Mouse (Mus musculus): ENCODE measurements at regions not wholly inside any gene's neighbourhood (a gene's known extent, or its start where the extent isn't known, plus 50 kb on each side); places are given as distances from the start of the nearest gene placed in this dataset.

DNA sequence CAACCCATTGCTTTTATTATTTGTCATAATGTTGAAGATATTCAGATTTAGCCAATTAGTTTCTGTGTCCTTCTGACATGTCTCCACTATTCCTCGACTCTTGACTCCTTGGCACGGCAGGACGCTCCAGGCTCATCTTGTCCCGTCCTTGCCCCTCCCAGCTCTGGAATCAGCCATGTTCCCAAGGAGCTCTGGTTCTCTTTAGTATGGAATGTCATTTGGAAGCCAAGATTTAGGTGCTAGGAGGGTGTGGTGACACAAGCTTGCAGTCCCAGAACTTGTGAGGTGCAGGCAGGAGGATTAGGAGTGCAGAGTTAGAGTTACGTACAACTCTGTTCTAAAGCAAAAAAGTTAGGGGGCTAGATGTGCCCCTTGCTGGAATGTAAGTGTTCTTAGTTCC lies 166.9 kb upstream of the Klf4 start:
- H3K27ac ChIP-seq (ENCODE audit: insufficient read depth, low read depth, low read length, poor library complexity, severe bottlenecking) = no peak overlapping the region
- H3K9me3 ChIP-seq (ENCODE audit: control insufficient read depth, insufficient read depth, low read depth, low read length) = no peaks in the 10 kb centered on the region
- TF ChIP-seq MAFK (IDR thresholded peaks at IDR 0.05; ENCODE audit: insufficient read depth, low read depth, low read length) (no peak), ZC3H11A (IDR thresholded peaks at IDR 0.05; ENCODE audit: borderline replicate concordance, low read depth, low read length) (no peak), CHD2 (IDR thresholded peaks at IDR 0.05; ENCODE audit: low read depth, low read length) (no peak), ZNF384 (IDR thresholded peaks at IDR 0.05; ENCODE audit: low read depth, low read length) (no peak), HCFC1 (IDR thresholded peaks at IDR 0.05; ENCODE audit: borderline replicate concordance, insufficient read depth, low read length) (no peak)
- in situ Hi-C loops (cut with MboI; ENCODE audit: low sequenced_read_pairs in 2 of 2, unreplicated experiment in 2 of 2) = no loop called here
- H3K36me3 ChIP-seq (ENCODE audit: control insufficient read depth, insufficient read depth, low read length, poor library complexity, severe bottlenecking) = no peaks in the 10 kb centered on the region
- H3K9ac ChIP-seq (ENCODE audit: insufficient read depth, low read depth, low read length, poor library complexity, severe bottlenecking) = no peak overlapping the region
- H3K4me1 ChIP-seq (ENCODE audit: control insufficient read depth in 2 of 2, insufficient read depth in 2 of 2, low read length in 2 of 2, poor library complexity in 1 of 2) = peaks cover 0 to 4% of the 10 kb centered on the region in 2 experiments; a peak in 1 of 4 replicates
- peak; percentile 11 for DNase-seq (ENCODE audit: low read depth, low spot score)
- no peak overlapping the region for H3K4me3 ChIP-seq (ENCODE audit: insufficient read depth in 1 of 2, low read depth in 1 of 2, low read length in 2 of 2, poor library complexity in 1 of 2, severe bottlenecking in 1 of 2)

DNA sequence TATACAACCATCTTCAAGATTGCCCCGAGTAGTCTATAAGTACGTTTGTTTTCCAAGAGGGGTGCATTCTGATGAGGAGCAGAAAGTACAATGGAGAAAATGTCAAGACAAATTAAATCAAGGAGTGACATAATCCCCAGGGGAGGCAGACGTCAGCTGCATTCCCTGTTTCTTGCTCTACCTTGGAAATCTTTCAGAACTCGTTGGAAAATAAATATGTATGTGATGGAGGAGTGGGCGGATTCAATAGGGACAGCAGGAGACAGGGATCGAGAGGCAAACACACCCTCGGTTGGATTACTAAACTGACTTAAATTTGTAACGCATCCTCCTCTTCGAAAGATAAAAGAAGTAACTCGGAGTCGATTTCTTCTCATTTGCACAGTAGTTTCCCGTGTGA lies 164.8 kb upstream of the Klf4 start:
- no peak overlapping the region for H3K4me3 ChIP-seq (ENCODE audit: insufficient read depth in 1 of 2, low read depth in 1 of 2, low read length in 2 of 2, poor library complexity in 1 of 2, severe bottlenecking in 1 of 2)

DNA sequence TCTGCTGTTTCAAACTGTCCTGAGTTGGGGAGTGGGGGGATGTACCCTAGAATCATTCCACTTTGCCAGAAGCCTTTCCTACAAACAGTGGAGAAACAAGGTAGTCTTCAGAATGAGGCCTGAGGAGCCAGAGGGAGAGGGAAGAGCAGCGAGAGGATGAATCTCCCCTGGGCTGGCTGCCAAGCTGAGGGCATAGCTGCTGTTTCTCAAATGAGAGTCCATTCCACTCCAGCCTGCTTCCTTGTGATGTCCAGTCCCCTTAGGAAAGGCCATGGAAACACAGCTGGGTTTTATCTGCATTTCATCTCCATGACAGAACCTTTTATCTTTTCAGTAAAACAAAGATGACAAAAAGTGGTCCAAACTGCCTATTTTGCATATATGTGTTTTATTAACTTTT lies 164.2 kb upstream of the Klf4 start:
- in situ Hi-C loops (cut with MboI; ENCODE audit: low sequenced_read_pairs in 2 of 2, unreplicated experiment in 2 of 2) = no loop called here
- Histone ChIP-seq H3K9ac (ENCODE audit: insufficient read depth, low read depth, low read length, poor library complexity, severe bottlenecking) (no peak overlapping the region), H3K36me3 (ENCODE audit: control insufficient read depth, insufficient read depth, low read length, poor library complexity, severe bottlenecking) (no peaks in the 10 kb centered on the region), H3K4me1 (ENCODE audit: control insufficient read depth in 2 of 2, insufficient read depth in 2 of 2, low read length in 2 of 2, poor library complexity in 1 of 2) (peaks cover 0 to 4% of the 10 kb centered on the region in 2 experiments; a peak in 1 of 4 replicates), H3K27ac (ENCODE audit: insufficient read depth, low read depth, low read length, poor library complexity, severe bottlenecking) (no peak overlapping the region), H3K9me3 (ENCODE audit: control insufficient read depth, insufficient read depth, low read depth, low read length) (no peaks in the 10 kb centered on the region), H3K4me3 (ENCODE audit: insufficient read depth in 1 of 2, low read depth in 1 of 2, low read length in 2 of 2, poor library complexity in 1 of 2, severe bottlenecking in 1 of 2) (no peak overlapping the region)
- DNase-seq (ENCODE audit: low read depth, low spot score) = no peak
- TF ChIP-seq ZNF384 (IDR thresholded peaks at IDR 0.05; ENCODE audit: low read depth, low read length) (no peak), ZC3H11A (IDR thresholded peaks at IDR 0.05; ENCODE audit: borderline replicate concordance, low read depth, low read length) (no peak), CHD2 (IDR thresholded peaks at IDR 0.05; ENCODE audit: low read depth, low read length) (no peak), MAFK (IDR thresholded peaks at IDR 0.05; ENCODE audit: insufficient read depth, low read depth, low read length) (no peak), HCFC1 (IDR thresholded peaks at IDR 0.05; ENCODE audit: borderline replicate concordance, insufficient read depth, low read length) (no peak)

More for the DNA sequence above, 164.8 kb upstream of the Klf4 start:
- DNase-seq (ENCODE audit: low read depth, low spot score) = no peak
- no peak overlapping the region for H3K27ac ChIP-seq (ENCODE audit: insufficient read depth, low read depth, low read length, poor library complexity, severe bottlenecking)
- in situ Hi-C loops (cut with MboI; ENCODE audit: low sequenced_read_pairs in 2 of 2, unreplicated experiment in 2 of 2) = no loop called here
- peaks cover 0 to 4% of the 10 kb centered on the region in 2 experiments; a peak in 1 of 4 replicates for H3K4me1 ChIP-seq (ENCODE audit: control insufficient read depth in 2 of 2, insufficient read depth in 2 of 2, low read length in 2 of 2, poor library complexity in 1 of 2)
- H3K36me3 ChIP-seq (ENCODE audit: control insufficient read depth, insufficient read depth, low read length, poor library complexity, severe bottlenecking) = no peaks in the 10 kb centered on the region
- TF ChIP-seq ZC3H11A (IDR thresholded peaks at IDR 0.05; ENCODE audit: borderline replicate concordance, low read depth, low read length) (no peak), CHD2 (IDR thresholded peaks at IDR 0.05; ENCODE audit: low read depth, low read length) (no peak), ZNF384 (IDR thresholded peaks at IDR 0.05; ENCODE audit: low read depth, low read length) (no peak), MAFK (IDR thresholded peaks at IDR 0.05; ENCODE audit: insufficient read depth, low read depth, low read length) (no peak), HCFC1 (IDR thresholded peaks at IDR 0.05; ENCODE audit: borderline replicate concordance, insufficient read depth, low read length) (no peak)
- no peaks in the 10 kb centered on the region for H3K9me3 ChIP-seq (ENCODE audit: control insufficient read depth, insufficient read depth, low read depth, low read length)
- no peak overlapping the region for H3K9ac ChIP-seq (ENCODE audit: insufficient read depth, low read depth, low read length, poor library complexity, severe bottlenecking)

DNA sequence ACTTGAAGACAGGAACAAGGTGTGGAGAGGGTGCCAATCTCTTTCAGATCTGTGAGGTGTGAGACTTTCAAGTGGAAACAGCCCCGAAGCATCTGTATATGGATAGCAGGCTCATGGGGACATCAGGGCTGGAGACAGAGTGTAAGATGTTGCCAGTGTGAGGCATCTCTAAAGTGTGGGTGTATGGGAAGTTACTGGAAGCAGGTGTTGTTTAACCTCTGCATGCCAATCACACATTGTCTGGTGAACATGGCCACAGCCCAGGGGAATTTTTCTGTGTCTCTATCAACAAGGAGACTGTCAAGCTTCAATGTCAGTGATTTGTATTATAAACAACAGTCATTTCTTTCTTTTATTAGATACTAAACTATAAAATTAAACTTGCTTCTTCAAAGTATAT lies 163.0 kb upstream of the Klf4 start:
- Histone ChIP-seq H3K36me3 (ENCODE audit: control insufficient read depth, insufficient read depth, low read length, poor library complexity, severe bottlenecking) (no peaks in the 10 kb centered on the region), H3K9me3 (ENCODE audit: control insufficient read depth, insufficient read depth, low read depth, low read length) (no peaks in the 10 kb centered on the region), H3K9ac (ENCODE audit: insufficient read depth, low read depth, low read length, poor library complexity, severe bottlenecking) (no peak overlapping the region), H3K4me3 (ENCODE audit: insufficient read depth in 1 of 2, low read depth in 1 of 2, low read length in 2 of 2, poor library complexity in 1 of 2, severe bottlenecking in 1 of 2) (no peak overlapping the region), H3K4me1 (ENCODE audit: control insufficient read depth in 2 of 2, insufficient read depth in 2 of 2, low read length in 2 of 2, poor library complexity in 1 of 2) (peaks cover 0 to 4% of the 10 kb centered on the region in 2 experiments; a peak in 1 of 4 replicates), H3K27ac (ENCODE audit: insufficient read depth, low read depth, low read length, poor library complexity, severe bottlenecking) (no peak overlapping the region)
- TF ChIP-seq ZNF384 (IDR thresholded peaks at IDR 0.05; ENCODE audit: low read depth, low read length) = no peak
- in situ Hi-C loops (cut with MboI; ENCODE audit: low sequenced_read_pairs in 2 of 2, unreplicated experiment in 2 of 2) = no loop called here
- no peak for DNase-seq (ENCODE audit: low read depth, low spot score)

DNA sequence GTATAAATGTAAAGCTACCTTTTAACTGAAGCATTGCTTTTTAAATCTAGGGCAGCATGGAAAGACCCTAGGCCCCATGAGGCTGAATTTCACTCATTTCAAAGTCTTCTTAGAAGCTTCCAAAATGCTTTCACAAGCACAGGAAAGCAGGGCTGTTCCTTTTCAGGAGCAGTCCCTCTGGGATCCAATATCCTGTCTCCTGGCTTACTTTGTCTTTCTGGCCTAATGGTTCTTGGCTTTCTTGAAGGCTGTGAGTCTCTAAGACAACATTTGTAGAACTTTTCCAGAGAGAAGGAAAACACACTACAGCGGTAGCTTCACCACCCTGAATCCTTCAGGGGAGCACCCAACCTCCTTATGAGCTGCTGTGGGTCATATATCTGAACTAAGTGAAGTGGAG lies 157.2 kb upstream of the Klf4 start:
- no peak overlapping the region for H3K27ac ChIP-seq (ENCODE audit: insufficient read depth, low read depth, low read length, poor library complexity, severe bottlenecking)
- H3K4me1 ChIP-seq (ENCODE audit: control insufficient read depth in 2 of 2, insufficient read depth in 2 of 2, low read length in 2 of 2, poor library complexity in 1 of 2) = no peaks in the 10 kb centered on the region
- in situ Hi-C loops (cut with MboI; ENCODE audit: low sequenced_read_pairs in 2 of 2, unreplicated experiment in 2 of 2) = no loop called here
- no peaks in the 10 kb centered on the region for H3K36me3 ChIP-seq (ENCODE audit: control insufficient read depth, insufficient read depth, low read length, poor library complexity, severe bottlenecking)
- no peak overlapping the region for H3K4me3 ChIP-seq (ENCODE audit: insufficient read depth in 1 of 2, low read depth in 1 of 2, low read length in 2 of 2, poor library complexity in 1 of 2, severe bottlenecking in 1 of 2)
- no peak for DNase-seq (ENCODE audit: low read depth, low spot score)
- no peak overlapping the region for H3K9ac ChIP-seq (ENCODE audit: insufficient read depth, low read depth, low read length, poor library complexity, severe bottlenecking)
- H3K9me3 ChIP-seq (ENCODE audit: control insufficient read depth, insufficient read depth, low read depth, low read length) = no peaks in the 10 kb centered on the region
- TF ChIP-seq HCFC1 (IDR thresholded peaks at IDR 0.05; ENCODE audit: borderline replicate concordance, insufficient read depth, low read length) (no peak), MAFK (IDR thresholded peaks at IDR 0.05; ENCODE audit: insufficient read depth, low read depth, low read length) (no peak), CHD2 (IDR thresholded peaks at IDR 0.05; ENCODE audit: low read depth, low read length) (no peak), ZC3H11A (IDR thresholded peaks at IDR 0.05; ENCODE audit: borderline replicate concordance, low read depth, low read length) (no peak), ZNF384 (IDR thresholded peaks at IDR 0.05; ENCODE audit: low read depth, low read length) (no peak)
